Mouse (Mus musculus) retina, adult 2 months (tissue): ENCODE data around the gene Snd1.
A peak's percentile ranks its signal among the peaks of the same experiment; 100 is the strongest.

Experiments used
- DNase-seq: peaks from one replicate; pipeline ENCODE4 v3.0.0-alpha.2; 2012; ENCODE audit warnings: low read depth, low spot score

Gene Snd1

GRCm38 (mm10) chr6:28474839-28475238, at the start of gene Snd1:
Gene Snd1, plus strand, starts transcription at chr6:28475139.
- DNase-seq, result no peak

GRCm38 (mm10) chr6:28427096-28427839, 47.7 kb upstream of the Snd1 start, which contains the start of gene Fscn3:
Gene Fscn3, plus strand, starts transcription at chr6:28427789.
- no peak for DNase-seq

- DNase-seq, result no peak
Measured at GRCm38 (mm10) chr6:28428290-28428689, 46.6 kb upstream of the Snd1 start, which contains the start of gene Gcc1. Gene Gcc1, minus strand, starts transcription at chr6:28428390.

GRCm38 (mm10) chr6:28429870-28430269, 45.1 kb upstream of the Snd1 start:
- DNase-seq, result no peak

- DNase-seq, result no peak
Measured at GRCm38 (mm10) chr6:28430795-28431537, 44.0 kb upstream of the Snd1 start.

- no peak for DNase-seq
Measured at GRCm38 (mm10) chr6:28431538-28431855, 43.4 kb upstream of the Snd1 start.

GRCm38 (mm10) chr6:28447937-28448336, 27.0 kb upstream of the Snd1 start:
- no peak for DNase-seq

GRCm38 (mm10) chr6:28449253-28449652, 25.7 kb upstream of the Snd1 start, which contains the start of gene Pax4:
Gene Pax4, minus strand, starts transcription at chr6:28449353.
- no peak for DNase-seq

- DNase-seq, result no peak
Measured at GRCm38 (mm10) chr6:28450481-28450880, 24.5 kb upstream of the Snd1 start.

GRCm38 (mm10) chr6:28450977-28451376, 24.0 kb upstream of the Snd1 start:
- DNase-seq, result no peak

GRCm38 (mm10) chr6:28459221-28459668, 15.7 kb upstream of the Snd1 start:
- no peak for DNase-seq

GRCm38 (mm10) chr6:28460534-28460933, 14.4 kb upstream of the Snd1 start:
- no peak for DNase-seq

GRCm38 (mm10) chr6:28464630-28465029, 10.3 kb upstream of the Snd1 start:
- DNase-seq, result no peak

- DNase-seq, result no peak
Measured at GRCm38 (mm10) chr6:28470017-28470602, 4.8 kb upstream of the Snd1 start.

GRCm38 (mm10) chr6:28470621-28471020, 4.3 kb upstream of the Snd1 start:
- no peak for DNase-seq

- DNase-seq, result peak; percentile 56
Measured at GRCm38 (mm10) chr6:28471284-28472035, 3.5 kb upstream of the Snd1 start.

GRCm38 (mm10) chr6:28474211-28474610, 728 bp upstream of the Snd1 start:
- DNase-seq, result no peak

GRCm38 (mm10) chr6:28479865-28480751, 5.2 kb downstream of the Snd1 start:
- DNase-seq, result peak; percentile 99

GRCm38 (mm10) chr6:28480752-28481492, 6.0 kb downstream of the Snd1 start:
- no peak for DNase-seq

- DNase-seq, result no peak
Measured at GRCm38 (mm10) chr6:28482711-28483315, 7.9 kb downstream of the Snd1 start.
